Mouse (Mus musculus): ENCODE measurements at regions not wholly inside any gene's neighbourhood (a gene's known extent, or its start where the extent isn't known, plus 50 kb on each side); places are given as distances from the start of the nearest gene placed in this dataset.

DNA sequence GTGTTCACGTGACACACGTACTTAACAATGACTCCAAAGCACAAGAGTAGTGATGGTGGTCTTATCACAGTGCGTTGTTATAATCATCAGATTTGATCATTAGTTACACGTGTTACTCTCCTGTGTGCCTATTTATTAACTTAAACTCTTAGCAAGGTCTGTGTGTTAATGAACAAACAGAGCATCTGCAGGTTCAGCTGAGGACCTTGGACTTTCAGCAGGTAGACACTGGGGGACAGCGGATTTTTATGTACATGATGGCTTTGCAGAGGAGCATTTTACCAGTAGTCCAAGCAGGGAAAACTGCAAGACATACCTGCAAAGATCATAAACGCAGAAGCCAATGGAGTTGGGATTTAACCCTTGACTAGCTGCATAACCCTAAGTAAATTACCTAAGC, 211.7 kb upstream of the Ntm start:
- no peak for DNase-seq (ENCODE audit: low read depth)

DNA sequence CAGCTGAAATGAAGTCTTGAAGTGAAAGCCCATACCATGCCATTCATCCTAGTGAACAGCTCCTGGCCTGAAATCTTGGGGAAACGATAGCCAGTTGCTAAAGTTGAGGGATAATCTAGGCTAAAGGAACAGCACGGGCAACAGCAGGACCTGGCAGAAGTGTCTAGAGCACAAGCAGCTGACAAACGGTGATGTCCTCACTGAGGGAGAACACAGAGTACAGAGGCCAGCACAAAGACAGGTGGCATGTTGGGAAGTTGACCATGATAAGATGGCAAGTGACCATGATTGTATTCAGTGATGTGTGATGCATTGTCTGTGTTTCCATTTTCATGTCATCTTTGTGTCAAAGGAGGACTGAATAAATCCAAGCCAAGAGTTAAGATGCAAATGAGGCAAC, 212.4 kb upstream of the Ntm start:
- no peak for DNase-seq (ENCODE audit: low read depth)

DNA sequence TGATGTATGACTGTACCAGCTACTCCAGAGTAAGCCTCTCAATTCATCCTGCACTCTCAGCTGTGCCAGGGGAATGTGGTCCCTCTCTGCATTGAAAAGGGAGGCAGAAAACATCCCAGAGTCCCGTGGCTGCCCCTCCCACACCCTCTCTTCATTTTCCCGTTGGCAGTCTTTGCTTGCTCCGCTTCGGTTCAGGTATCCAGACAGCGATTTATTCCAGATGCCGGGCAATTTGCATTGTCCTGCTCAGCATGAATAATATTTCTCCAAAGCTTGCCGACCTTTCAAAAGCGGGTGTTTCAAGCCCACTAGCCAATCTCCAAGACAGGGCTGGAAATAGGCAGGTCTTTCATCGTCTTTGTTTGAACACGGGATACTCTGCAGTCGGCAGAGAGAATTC, 220.5 kb upstream of the Ntm start:
- no peak for DNase-seq (ENCODE audit: low read depth)

DNA sequence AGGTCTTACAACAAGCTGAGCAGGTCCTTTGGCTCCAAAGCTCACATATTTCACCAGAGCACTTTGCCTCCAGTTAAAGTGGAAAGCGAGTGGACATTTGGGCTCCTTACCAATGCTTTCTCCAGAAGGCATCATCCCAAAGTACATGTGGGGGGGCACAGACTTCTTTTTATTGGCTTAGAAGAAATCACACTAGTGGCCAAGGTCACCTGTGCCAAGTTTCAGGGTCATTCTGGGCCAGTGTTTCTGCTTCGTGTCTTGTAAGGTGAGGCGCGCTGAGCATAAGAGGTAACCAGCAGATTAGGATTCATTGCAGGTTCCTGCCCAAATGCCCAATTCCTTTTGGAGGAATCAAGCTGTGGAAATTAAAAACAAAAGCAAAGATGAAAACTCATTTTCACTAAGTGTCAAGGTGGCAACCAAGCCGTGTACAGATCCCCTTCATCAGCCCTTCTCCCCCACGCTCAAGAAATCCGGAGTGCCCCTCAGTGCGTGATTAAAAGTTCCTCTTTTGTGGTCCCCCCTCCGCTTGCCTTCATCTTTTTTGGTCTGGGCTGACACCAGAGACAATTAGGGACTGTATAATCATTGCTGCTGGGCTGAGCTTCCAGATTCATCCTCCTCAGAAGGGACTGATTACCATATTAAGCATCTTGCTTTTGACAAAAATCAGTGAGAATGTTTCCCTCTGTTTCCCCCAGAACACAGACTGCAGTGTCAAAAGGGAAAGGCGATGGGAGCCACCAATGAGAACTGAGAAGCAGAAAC, 222.2 kb upstream of the Ntm start:
- DNase-seq (ENCODE audit: low read depth) = no peak

DNA sequence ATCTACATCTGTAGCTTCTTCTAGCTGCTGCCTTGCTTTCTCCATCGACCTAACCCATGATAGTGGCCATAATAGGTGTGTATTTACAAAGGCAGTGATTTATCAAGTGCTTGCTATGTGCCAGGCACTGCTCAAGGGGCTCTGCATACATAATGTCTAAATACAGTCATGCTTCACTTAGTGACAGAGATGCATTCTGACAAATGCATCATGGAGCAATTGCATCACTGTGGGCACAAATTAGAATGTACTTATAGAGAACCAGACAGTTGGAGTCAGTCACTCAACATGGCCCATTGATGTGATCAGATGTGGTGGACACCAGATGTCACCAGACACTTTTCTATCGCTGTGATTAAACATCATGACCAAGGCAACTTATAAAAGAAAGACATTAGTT, 223.3 kb upstream of the Ntm start:
- DNase-seq (ENCODE audit: low read depth) = no peak

DNA sequence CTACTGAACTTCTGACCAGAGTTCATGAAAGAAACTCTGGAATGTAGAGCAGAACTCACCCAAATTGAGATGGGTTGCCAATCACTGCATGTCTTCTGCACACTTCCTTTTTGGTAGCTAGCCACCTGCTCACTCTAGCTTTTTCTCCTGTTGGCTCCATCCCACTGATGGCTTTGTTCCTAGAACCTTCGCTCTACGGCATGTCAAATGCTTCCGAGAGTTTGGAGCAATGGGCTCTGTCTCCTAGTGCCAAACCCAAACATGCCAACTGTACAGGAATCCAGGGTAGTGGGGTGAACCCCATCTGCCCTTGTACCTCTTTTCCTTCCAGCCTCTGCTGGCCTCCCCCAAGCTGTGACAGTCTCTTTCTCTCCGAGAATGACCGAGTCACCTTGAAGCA, 227.1 kb upstream of the Ntm start:
- no peak for DNase-seq (ENCODE audit: low read depth)

DNA sequence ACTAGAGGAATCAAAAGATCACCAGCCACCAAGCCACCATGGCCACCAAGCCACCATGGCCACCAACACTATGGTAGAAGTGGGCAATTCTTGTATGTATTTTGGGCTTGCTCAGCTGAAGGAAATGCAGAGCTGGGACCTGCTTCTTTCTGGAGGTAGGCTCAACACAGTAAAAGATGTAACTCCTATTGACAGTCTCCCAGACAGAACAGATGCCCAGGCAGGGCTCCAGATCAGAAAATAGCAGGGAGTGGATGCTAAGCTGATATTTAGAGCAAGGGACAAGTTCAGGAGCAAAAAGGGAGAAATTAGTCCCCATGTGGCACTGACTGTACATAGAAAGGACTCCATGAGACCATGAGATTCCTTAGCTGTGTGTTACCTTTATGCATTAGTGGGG, 228.2 kb upstream of the Ntm start:
- no peak for DNase-seq (ENCODE audit: low read depth)

DNA sequence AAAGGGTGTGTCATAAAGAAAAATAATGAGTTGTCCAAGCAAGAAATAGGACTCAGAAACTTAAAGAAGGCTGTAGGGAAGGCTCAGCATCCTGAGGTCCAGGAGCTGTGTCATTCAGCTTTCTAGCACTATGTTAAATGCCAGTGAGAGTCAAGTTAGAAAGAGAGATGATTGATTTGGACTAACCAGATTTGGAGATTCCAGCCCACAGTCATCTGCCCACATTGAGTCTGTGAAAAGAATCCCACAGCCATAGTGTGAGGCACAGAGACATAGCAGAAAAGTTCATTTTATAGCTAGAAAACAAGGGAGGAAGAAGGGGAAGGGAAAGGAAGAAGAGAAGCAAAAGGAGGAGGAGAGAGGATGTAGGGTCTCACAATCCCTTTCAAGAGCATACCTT, 229.0 kb upstream of the Ntm start:
- no peak for DNase-seq (ENCODE audit: low read depth)

DNA sequence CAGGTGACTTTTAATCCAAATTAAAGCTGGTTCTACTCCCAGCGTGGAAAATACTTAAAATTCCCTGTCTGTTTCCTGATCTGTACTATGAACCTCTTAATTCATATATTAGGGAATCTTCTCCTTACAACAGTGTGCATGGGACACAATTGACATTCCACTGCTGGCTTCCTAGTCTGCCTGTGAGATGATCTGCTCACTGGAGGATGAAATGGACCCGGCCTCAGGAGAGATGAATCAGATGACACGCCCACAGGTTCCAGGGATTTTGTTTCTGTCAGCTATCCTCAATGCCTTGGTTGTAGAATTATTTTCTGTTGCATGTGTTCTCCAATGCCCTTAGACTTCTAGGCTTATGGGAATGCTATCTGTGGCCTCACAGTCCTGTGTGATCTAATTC, 231.9 kb upstream of the Ntm start:
- DNase-seq (ENCODE audit: low read depth) = no peak

DNA sequence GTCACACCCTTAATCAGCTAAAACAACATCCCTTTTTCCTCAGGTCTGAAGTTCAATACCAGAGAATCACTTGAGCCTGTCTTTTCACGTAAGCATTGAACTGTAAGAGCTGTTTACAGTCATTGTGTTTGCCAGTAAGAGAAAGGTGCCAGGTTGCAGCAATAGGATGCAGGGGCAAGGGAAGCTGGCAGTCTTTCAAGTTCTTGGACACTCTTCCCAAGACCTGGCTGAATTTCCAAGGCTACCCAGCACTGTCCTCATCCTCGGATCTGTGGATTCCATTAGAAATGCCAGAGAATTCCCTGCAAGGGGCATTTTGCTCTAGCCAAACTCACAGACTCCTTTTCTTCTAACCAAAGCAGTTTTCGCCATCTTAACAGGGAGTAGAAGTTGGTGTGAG, 224.5 kb upstream of the Snx19 start:
- DNase-seq (ENCODE audit: low read depth) = no peak

DNA sequence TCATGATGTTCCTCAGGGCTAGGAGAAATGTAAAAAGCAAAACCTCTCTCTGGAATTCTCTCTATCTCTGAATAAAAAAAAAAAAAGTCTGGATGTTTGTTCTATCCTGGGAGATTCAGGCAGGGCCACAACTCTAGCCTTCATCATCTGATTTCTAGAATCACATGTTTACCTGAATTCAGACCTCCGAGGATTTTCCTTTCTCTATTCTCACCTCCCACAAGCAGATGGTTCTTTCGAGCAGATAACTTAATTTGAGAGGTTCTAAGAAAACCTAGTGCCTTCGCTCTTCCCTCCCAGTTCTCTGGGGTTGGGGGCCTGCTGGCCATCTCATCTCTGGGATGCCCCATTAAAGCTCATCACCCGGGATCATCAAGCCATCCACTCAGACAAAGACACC, 219.3 kb upstream of the Snx19 start:
- no peak for DNase-seq (ENCODE audit: low read depth)

DNA sequence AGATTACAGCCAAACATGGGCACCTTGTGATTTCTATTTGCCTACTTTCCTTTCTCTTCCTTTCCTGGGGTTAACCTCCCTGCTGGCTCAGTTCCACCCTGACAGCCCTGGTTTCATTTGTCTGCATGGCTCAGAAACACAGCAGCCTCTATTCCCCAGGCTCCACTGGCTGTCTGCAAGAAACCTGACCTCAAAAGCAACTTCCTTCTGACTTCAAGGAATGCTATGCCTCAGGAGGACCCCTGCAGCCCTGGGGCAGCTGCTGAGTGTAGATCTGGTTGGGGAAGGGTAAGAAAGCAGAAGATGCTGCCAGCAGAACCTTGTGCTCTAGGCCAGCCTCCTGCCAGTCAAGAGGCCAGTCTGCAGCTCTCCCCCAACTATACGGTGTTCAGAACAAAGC, 217.1 kb upstream of the Snx19 start:
- no peak for DNase-seq (ENCODE audit: low read depth)

DNA sequence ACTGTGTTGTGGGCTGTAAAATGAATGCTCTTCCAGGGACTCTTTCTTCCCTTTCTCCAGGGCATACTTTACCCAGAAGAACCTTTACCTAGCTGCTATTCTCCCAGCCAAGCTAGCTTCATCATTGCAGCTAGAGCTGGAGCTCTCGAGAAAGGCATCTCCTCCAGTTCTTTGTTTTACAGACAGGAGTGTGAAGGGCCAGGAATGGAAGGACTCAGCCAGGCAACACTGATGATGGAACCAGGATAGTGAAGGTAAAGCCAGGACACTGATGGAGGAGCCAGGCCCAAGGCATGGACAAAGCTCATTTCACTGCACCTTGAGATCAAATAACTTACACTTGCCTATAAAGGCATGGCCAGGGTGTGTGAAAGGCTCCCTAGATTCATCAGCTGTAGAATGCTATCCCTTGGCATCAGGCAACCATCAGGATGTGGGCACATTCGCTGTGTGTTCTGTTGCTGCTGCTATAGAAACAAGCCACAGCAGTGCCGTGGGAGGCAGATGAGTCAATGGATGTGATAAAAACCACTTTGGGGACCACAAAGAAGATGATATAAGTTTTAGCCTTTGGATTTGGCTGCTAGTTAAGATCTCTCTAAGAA, 214.3 kb upstream of the Snx19 start:
- no peak for DNase-seq (ENCODE audit: low read depth)

DNA sequence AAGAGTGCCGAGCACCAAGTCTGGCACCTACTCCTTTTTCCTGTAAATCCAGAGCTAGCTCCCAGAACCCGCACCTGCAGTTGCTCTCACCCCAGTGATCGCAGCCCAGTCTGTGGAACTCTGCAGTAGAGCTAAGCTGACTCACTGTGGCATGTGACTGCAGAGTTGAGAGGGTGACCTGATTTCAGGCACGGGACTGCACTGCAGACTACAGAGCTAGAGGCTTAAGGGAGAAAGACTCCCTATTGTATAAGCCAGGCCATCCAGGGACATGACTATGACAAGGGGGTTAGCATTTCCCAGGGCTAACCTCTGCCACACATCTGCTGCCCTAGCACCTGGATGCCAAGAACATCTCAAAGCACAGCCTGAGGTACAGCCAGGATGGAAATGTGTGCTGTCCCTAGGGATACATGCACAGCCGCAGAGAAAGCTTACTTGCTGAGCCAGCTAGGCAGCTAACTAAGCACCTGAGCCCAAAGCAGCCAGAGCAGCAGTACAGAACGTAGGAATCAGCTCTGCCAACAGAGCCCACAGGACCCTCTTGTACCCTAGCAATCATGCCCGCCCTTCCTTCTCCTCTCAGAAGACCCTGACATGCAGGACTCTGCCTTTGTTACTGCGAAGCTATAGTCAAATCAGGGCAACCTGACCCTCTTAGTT, 192.3 kb upstream of the Snx19 start:
- no peak for DNase-seq (ENCODE audit: low read depth)

DNA sequence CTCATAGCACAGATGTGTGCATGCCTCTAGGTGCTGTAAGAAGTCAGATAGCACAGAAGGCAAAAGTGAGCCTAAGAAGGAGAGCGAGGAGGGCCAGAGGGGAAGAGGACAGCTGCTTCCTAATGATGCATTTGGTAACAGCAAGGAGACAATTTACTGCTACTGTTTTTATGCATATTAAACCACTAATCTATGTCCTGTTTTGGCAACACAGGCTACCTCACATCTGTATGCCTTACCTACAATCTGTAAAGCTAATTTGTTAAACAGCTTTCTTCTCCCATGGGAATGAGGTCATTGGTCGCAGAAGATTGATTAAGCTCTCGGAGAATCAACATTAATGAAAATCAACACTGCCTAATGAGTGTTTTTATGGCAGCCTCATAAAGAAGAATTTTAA, 191.1 kb upstream of the Snx19 start:
- no peak for DNase-seq (ENCODE audit: low read depth)

DNA sequence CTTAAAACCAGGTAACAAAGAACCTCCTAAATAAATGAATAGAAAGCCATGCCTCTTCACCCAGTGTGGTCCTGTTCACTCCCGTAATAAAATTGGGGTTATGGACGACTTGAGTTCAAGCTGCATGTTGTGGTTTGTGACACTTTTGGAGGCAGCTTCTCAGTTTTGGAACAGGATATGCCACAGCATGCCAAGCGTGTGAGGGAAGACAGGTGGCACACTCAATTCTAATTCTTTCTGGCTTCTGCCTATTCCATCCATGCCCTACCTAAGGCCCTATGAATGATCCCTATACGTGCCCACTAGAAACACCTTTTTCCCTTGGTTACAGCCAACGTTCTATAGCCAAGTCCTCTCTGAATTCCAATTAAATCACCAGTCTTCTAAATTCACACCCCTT, 184.8 kb upstream of the Snx19 start:
- DNase-seq (ENCODE audit: low read depth) = no peak

DNA sequence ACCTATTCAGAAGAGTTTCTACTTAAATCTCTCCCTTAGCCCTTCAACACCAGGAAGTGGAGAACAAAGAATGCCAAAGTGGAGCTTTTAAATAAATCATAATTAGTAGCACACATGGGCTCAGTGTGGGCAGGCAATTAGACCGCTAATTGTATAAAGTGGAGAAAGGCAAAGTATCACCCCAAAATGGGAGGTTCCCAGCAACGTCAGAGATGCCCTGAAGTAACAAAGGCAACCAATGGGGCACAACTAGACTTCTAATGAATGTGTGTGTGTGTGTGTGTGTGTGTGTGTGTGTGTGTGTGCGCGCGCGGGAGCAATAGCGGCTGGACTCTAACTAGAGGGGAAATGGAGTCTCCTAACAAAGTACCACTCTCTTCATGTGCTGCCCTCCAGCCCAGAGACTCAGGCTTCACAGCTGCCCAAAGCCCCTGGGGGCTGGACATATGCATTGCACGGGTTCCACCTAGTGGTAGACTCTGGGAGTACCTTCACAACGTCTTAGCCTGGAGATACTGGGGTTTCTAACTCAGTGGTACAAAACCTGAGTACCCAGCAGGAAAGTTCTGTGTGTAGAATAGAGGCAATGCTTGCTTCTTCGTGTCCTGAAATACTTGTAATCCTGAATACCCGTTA, 162.3 kb upstream of the Snx19 start:
- DNase-seq (ENCODE audit: low read depth) = no peak

DNA sequence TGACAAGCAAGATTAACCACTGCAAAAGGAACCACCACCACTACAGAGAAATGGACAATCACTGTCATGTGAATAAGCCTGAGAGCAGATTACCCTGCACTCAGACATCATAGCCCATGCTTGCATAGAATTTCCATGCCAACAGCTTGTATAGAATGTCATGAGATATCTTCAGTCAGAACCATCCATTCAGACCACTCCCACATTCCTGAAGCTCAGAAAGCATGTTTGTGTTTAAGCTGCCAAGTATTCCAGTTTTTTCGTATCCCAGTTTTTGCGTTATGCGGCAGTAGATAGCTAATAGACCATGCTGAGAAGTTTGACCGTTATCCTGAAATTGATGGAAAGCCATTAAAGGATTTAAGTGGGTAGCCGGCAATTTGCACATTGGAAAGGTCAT, 155.8 kb upstream of the Snx19 start:
- no peak for DNase-seq (ENCODE audit: low read depth)

DNA sequence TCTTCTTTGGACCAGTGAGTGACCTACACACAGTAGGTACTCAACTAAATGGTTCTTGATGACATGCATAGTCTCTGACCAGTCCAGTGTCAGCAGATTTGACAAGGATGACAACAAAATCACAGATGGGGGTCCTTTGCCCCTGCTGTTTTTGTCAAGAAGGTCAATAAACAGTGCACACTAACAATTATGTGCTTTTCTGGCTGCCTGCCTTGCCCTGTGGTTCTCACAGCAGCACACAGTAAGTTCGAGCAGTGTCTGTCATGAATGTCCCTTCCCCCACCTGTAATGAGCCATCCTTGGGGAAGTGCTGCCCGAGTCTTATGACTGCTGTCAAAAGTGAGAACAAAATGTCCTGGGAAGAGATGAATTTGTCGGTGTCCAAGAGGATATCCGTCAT, 153.1 kb upstream of the Snx19 start:
- DNase-seq (ENCODE audit: low read depth) = no peak

DNA sequence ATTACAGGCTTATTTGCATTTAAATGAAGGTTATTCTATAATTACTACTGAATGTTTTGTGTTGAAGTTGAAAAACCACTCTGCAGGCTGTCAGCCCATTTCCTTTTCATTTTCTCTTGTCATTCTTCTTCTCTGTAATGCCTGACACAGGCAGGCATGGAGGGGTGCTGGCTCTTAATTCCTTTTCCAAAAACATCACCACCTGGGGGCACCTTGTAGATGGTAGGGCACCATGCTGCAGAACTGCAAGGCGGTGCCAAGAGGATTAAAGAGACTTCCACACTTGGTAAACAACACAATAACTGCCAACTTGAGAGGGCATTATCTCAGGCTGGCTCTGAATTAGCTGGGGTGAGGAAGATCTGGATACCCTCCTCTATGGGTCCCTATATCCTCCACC, 148.7 kb upstream of the Snx19 start:
- no peak for DNase-seq (ENCODE audit: low read depth)

DNA sequence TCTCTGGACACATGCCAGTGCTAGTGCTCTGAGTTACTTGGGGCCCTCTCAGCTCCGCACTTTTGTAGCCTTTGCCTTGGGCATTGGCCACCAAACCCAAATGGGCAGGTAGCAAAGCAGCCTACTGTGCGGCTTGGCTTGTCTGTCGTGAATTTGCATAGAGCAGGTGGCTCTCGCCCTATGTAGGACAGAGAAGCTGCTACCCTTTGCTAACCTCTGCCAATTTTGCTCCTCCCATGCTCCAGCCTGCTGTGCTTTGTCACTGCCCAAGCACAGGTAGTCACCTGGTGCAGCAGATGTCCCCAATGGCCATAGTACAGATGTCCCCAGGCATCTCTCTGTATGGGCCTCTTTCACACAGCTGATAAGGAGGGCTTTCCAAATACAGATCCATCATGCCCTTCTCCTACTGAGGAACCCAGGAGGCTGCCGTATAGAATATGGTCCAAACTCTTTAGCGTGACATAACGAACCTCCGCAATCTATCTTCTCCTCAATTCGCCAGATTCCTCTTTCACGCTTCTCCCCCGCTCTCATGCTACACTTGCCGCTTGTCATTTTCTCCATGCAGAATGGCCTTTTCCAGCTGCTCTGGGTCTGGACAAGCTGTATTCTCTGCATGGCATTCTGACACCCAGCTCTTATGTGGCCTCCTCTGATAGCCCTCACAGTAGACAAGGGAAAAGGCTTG, 143.7 kb upstream of the Snx19 start:
- no peak for DNase-seq (ENCODE audit: low read depth)

DNA sequence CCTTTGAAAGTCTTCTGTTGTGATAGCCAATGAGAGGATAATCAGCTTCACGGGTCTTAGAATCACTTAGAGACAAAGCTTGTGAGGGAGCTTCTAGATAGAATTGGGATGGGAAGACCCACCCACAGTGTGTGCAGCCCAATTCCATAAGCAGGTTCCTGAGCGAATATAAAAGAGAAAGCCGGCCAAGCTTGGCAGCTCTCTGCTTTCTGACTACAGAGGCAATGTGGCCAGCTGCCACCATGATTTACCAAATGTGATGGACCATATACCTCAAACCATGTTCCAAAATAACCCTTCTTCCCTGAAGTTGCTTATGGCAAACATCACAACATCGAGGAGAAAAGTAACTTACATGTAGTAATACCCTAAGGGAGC, 143.1 kb upstream of the Snx19 start:
- no peak for DNase-seq (ENCODE audit: low read depth)

Data from gonadal fat pad, adult 2 months (tissue).